Mouse (Mus musculus) heart, embryonic 14.5 days (tissue): ENCODE measurements around the gene Ccser2. TPM values are rescaled to one million over a fixed set of nuclear protein-coding genes. Genes with fewer than 3 reads are reported as not detected.

Experiments used
- ATAC-seq: fragments of 200-750 bp; cut with Nextera tagmentation; 2 replicates; pipeline ENCODE4 v1.8.0; 2017; ENCODE audit warnings: low read depth, moderate TSS enrichment; ENCODE audit not compliant: insufficient number of reproducible peaks, insufficient read depth, low FRiP score
- H3K27ac ChIP-seq, 2 experiments: fragments of 200-500 bp in 1 of 2; fragments of 300-500 bp in 1 of 2; sonication (generic) in 1 of 2; replicated peaks in 1 of 2; 2 replicates each; pipeline ENCODE4 v1.5.1; 2012 to 2014; ENCODE audit warnings: low read depth in 2 of 2, low read length in 2 of 2, control low read depth in 1 of 2, mild to moderate bottlenecking in 1 of 2, mixed read lengths in 1 of 2; ENCODE audit not compliant: control insufficient read depth in 1 of 2, insufficient read depth in 1 of 2
- H3K27me3 ChIP-seq: fragments of 300-500 bp; sonication (generic); 2 replicates; pipeline ENCODE4 v1.6.1; 2014; ENCODE audit warnings: mild to moderate bottlenecking, low read length, control low read depth; ENCODE audit not compliant: control insufficient read depth, insufficient read depth
- H3K36me3 ChIP-seq: fragments of 300-500 bp; sonication (generic); 2 replicates; pipeline ENCODE4 v1.6.1; 2014; ENCODE audit warnings: mild to moderate bottlenecking, control low read depth, low read length, mixed read lengths; ENCODE audit not compliant: control insufficient read depth, insufficient read depth
- H3K4me1 ChIP-seq, 2 experiments: fragments of 200-500 bp in 1 of 2; fragments of 300-500 bp in 1 of 2; sonication (generic) in 1 of 2; 2 replicates each; pipeline ENCODE4 v1.6.1; 2012 to 2014; ENCODE audit warnings: low read length in 2 of 2, control low read depth in 1 of 2, mixed read lengths in 1 of 2; ENCODE audit not compliant: control insufficient read depth in 2 of 2, insufficient read depth in 2 of 2
- H3K4me2 ChIP-seq: fragments of 300-500 bp; sonication (generic); 2 replicates; pipeline ENCODE4 v1.6.1; 2014; ENCODE audit warnings: mild to moderate bottlenecking, low read length
- H3K4me3 ChIP-seq, 2 experiments: fragments of 200-500 bp in 1 of 2; fragments of 300-500 bp in 1 of 2; sonication (generic) in 1 of 2; 2 replicates each; pipeline ENCODE4 v1.5.1; 2012 to 2014; ENCODE audit warnings: low read length in 2 of 2, mild to moderate bottlenecking in 2 of 2, control low read depth in 1 of 2, low read depth in 1 of 2, moderate library complexity in 1 of 2; ENCODE audit not compliant: control insufficient read depth in 1 of 2, insufficient read depth in 1 of 2
- H3K9ac ChIP-seq: fragments of 300-500 bp; sonication (generic); 2 replicates; pipeline ENCODE4 v1.6.1; 2014; ENCODE audit warnings: mild to moderate bottlenecking, low read length
- H3K9me3 ChIP-seq: fragments of 300-500 bp; sonication (generic); 2 replicates; pipeline ENCODE4 v1.6.1; 2016; ENCODE audit warnings: low read length, control low read depth; ENCODE audit not compliant: control insufficient read depth
- WGBS: fragments of 180-500 bp; shearing (Covaris S2); extraction: QIAGEN DNeasy Blood & Tissue Kit; methylation state at CpG from one replicate; pipeline ENCODE4 v1.1.7; 2014; 5-methylcytosine and 5-hydroxymethylcytosine counted together
- polyA plus RNA-seq: library from polyadenylated mRNA; unstranded; fragments of >200 nt; fragmentation: Nextera tagmentation; extraction: Ambion mirVana; gene quantifications from 2 replicates; pipeline ENCODE4 v1.2.1, GENCODE M21; 2014

Gene Ccser2
- polyA plus RNA-seq, 1 experiment from 2014 or later: 61.8 TPM

- Histone ChIP-seq H3K27ac (no peak overlapping the region), H3K9me3 (no peaks in the 10 kb centered on the region), H3K4me2 (no peak overlapping the region), H3K36me3 (peaks cover 54% of the 10 kb centered on the region), H3K9ac (no peak overlapping the region), H3K27me3 (no peaks in the 10 kb centered on the region), H3K4me1 (peaks cover 0 to 6% of the 10 kb centered on the region in 2 experiments; a peak in 2 of 4 replicates), H3K4me3 (no peak overlapping the region)
- WGBS: 61% methylated on average over 2 of the region's 2 CpGs
- ATAC-seq: no peak
Observed at GRCm38 (mm10) chr14:36892762-36893358, 75.7 kb downstream of the Ccser2 start.

GRCm38 (mm10) chr14:36890130-36890529, 78.4 kb downstream of the Ccser2 start:
- WGBS: 77% methylated on average over 7 of the region's 7 CpGs
- no peak overlapping the region for H3K9ac ChIP-seq
- no peak for ATAC-seq
- H3K27ac ChIP-seq: no peak overlapping the region
- H3K27me3 ChIP-seq: no peaks in the 10 kb centered on the region
- no peak overlapping the region for H3K4me2 ChIP-seq
- H3K9me3 ChIP-seq: no peaks in the 10 kb centered on the region
- peaks cover 0 to 6% of the 10 kb centered on the region in 2 experiments; a peak in 2 of 4 replicates for H3K4me1 ChIP-seq
- peaks cover 48% of the 10 kb centered on the region for H3K36me3 ChIP-seq
- no peak overlapping the region for H3K4me3 ChIP-seq

GRCm38 (mm10) chr14:36885680-36886079, 82.9 kb downstream of the Ccser2 start:
- Histone ChIP-seq H3K4me3 (no peak overlapping the region), H3K9me3 (no peaks in the 10 kb centered on the region), H3K9ac (no peak overlapping the region), H3K4me1 (no peaks in the 10 kb centered on the region), H3K36me3 (peaks cover 50% of the 10 kb centered on the region), H3K4me2 (no peak overlapping the region), H3K27me3 (no peaks in the 10 kb centered on the region), H3K27ac (no peak overlapping the region)
- no peak for ATAC-seq
- 93% methylated on average over 5 of the region's 5 CpGs for WGBS

- Histone ChIP-seq H3K9me3 (no peaks in the 10 kb centered on the region), H3K4me2 (no peak overlapping the region), H3K4me1 (no peaks in the 10 kb centered on the region), H3K27me3 (no peaks in the 10 kb centered on the region), H3K36me3 (peaks cover 52% of the 10 kb centered on the region), H3K27ac (no peak overlapping the region), H3K4me3 (no peak overlapping the region), H3K9ac (no peak overlapping the region)
- no peak for ATAC-seq
- 89% methylated on average over 1 of the region's 1 CpGs for WGBS
Observed at GRCm38 (mm10) chr14:36885117-36885516, 83.5 kb downstream of the Ccser2 start.

GRCm38 (mm10) chr14:36883576-36883975, 85.0 kb downstream of the Ccser2 start:
- ATAC-seq: no peak
- H3K4me1 ChIP-seq: no peaks in the 10 kb centered on the region
- no peak overlapping the region for H3K27ac ChIP-seq
- H3K4me2 ChIP-seq: no peak overlapping the region
- H3K36me3 ChIP-seq: peaks cover 63% of the 10 kb centered on the region
- no peak overlapping the region for H3K9ac ChIP-seq
- no peak overlapping the region for H3K4me3 ChIP-seq
- no peaks in the 10 kb centered on the region for H3K9me3 ChIP-seq
- H3K27me3 ChIP-seq: no peaks in the 10 kb centered on the region
- WGBS: 29% methylated on average over 3 of the region's 3 CpGs

GRCm38 (mm10) chr14:36870257-36870656, 98.3 kb downstream of the Ccser2 start:
- peaks cover 4% of the 10 kb centered on the region; the same call in 1 of the 2 replicates for H3K36me3 ChIP-seq
- no peaks in the 10 kb centered on the region for H3K4me1 ChIP-seq
- ATAC-seq: no peak
- H3K9me3 ChIP-seq: no peaks in the 10 kb centered on the region
- no peak overlapping the region for H3K9ac ChIP-seq
- H3K27me3 ChIP-seq: no peaks in the 10 kb centered on the region
- WGBS: 86% methylated on average over 6 of the region's 6 CpGs
- H3K4me3 ChIP-seq: no peak overlapping the region
- H3K27ac ChIP-seq: no peak overlapping the region
- no peak overlapping the region for H3K4me2 ChIP-seq

GRCm38 (mm10) chr14:36868769-36869362, 99.7 kb downstream of the Ccser2 start:
- Histone ChIP-seq H3K9me3 (no peaks in the 10 kb centered on the region), H3K9ac (no peak overlapping the region), H3K36me3 (no peaks in the 10 kb centered on the region), H3K4me1 (peaks cover 0 to 2% of the 10 kb centered on the region in 2 experiments; a peak in 1 of 4 replicates), H3K27me3 (no peaks in the 10 kb centered on the region), H3K4me3 (no peak overlapping the region), H3K27ac (no peak overlapping the region), H3K4me2 (no peak overlapping the region)
- ATAC-seq: no peak
- WGBS: 75% methylated on average over 14 of the region's 14 CpGs
